Mouse (Mus musculus) liver, adult 2 months (tissue): ENCODE results near the gene Arpc4.

Experiments
- CTCF ChIP-seq: fragments of 200-500 bp; IDR thresholded peaks from 2 replicates; pipeline ENCODE4 v1.5.1; 2011; ENCODE audit warnings: low read depth, low read length, control low read depth
- POLR2A ChIP-seq: fragments of 200-500 bp; IDR thresholded peaks from 2 replicates; pipeline ENCODE4 v1.6.1; 2011; ENCODE audit warnings: low read length, control low read depth; ENCODE audit not compliant: insufficient read depth; ENCODE audit errors: extremely low read depth

- TF ChIP-seq POLR2A (no peak), CTCF (no peak)
Measured at GRCm38 (mm10) chr6:113361476-113361875, 16.4 kb upstream of the Arpc4 start.
